Mouse (Mus musculus) myocyte (in vitro differentiated cells): ENCODE measurements around the gene Lrrc56.

Experiments
- CEBPB ChIP-seq: IDR thresholded peaks from 2 replicates; pipeline ENCODE4 v1.6.1; 2011; ENCODE audit warnings: mild to moderate bottlenecking, moderate library complexity; ENCODE audit not compliant: poor library complexity, insufficient read depth, severe bottlenecking
- E2F4 ChIP-seq: IDR thresholded peaks from one replicate; pipeline ENCODE4 v1.6.1; 2011; ENCODE audit warnings: mild to moderate bottlenecking, control low read depth, moderate library complexity; ENCODE audit not compliant: insufficient read depth
- MAX ChIP-seq: IDR thresholded peaks from one replicate; pipeline ENCODE4 v1.6.1; 2011; ENCODE audit warnings: low read depth, mild to moderate bottlenecking, control low read depth
- MYOD1 ChIP-seq, 3 experiments: IDR thresholded peaks; one replicate each; pipeline ENCODE4 v1.6.1; 2011; ENCODE audit warnings: control low read depth in 2 of 3, low read depth in 2 of 3, mild to moderate bottlenecking in 2 of 3, moderate library complexity in 1 of 3; ENCODE audit not compliant: insufficient read length in 2 of 3, control insufficient read depth in 1 of 3
- POLR2A ChIP-seq: IDR thresholded peaks from one replicate; pipeline ENCODE4 v1.6.1; 2011; ENCODE audit warnings: low read depth, mild to moderate bottlenecking, control low read depth, moderate library complexity; ENCODE audit not compliant: insufficient read length
- SRF ChIP-seq: IDR thresholded peaks from one replicate; pipeline ENCODE4 v1.6.1; 2011; ENCODE audit warnings: low read depth; ENCODE audit not compliant: control insufficient read depth, insufficient read length
- TCF12 ChIP-seq: IDR thresholded peaks from one replicate; pipeline ENCODE4 v1.6.1; 2011; ENCODE audit warnings: mild to moderate bottlenecking, control low read depth; ENCODE audit not compliant: poor library complexity, insufficient read depth, severe bottlenecking

GRCm38 (mm10) chr7:141164850-141165249 lies 29.1 kb upstream of the Lrrc56 start:
- TF ChIP-seq POLR2A: no peak
- TF ChIP-seq SRF: no peak
- peak; percentile 71 for TF ChIP-seq MAX
- no peak for TF ChIP-seq TCF12
- TF ChIP-seq CEBPB: 0 out of 2 replicates have a peak, but pooled peaks have one; percentile 3
- peak in 1 of 3 experiments; percentile 46 for TF ChIP-seq MYOD1 (IDR thresholded peaks at IDR 0.05; ENCODE audit: control insufficient read depth in 1 of 3, insufficient read length in 2 of 3, low read depth in 2 of 3)
- TF ChIP-seq E2F4: no peak
